Mouse (Mus musculus): Measurements from ENCODE around the gene Uimc1. TPM values are rescaled to one million over a fixed set of nuclear protein-coding genes. Genes with fewer than 3 reads are reported as not detected.
A peak's percentile ranks its signal among the peaks of the same experiment; 100 is the strongest.

The Uimc1 gene
- total and polyA plus RNA-seq, 2 experiments from 2014 or later, result 3.9 to 12.1 TPM

GRCm38 (mm10) chr13:55004646-55005045, 95.5 kb downstream of the Uimc1 start:
- ATAC-seq, result no peak
- H3K9me3 ChIP-seq (ENCODE audit: low read length), result no peaks in the 10 kb centered on the region
- H3K36me3 ChIP-seq (ENCODE audit: insufficient read depth, low read length), result peaks cover 11% of the 10 kb centered on the region; the same call in 1 of the 2 replicates
- no peak for DNase-seq (ENCODE audit: low spot score)
- no peak overlapping the region for H3K27ac ChIP-seq
- WGBS, result 61% methylated on average over 11 of the region's 11 CpGs
- H3K9ac ChIP-seq (replicated peaks; ENCODE audit: low read length), result no peak overlapping the region
- TF ChIP-seq CTCF (IDR thresholded peaks at IDR 0.05; ENCODE audit: low read depth), result peak; percentile 30; the same call in 1 of the 2 replicates
- no peak overlapping the region for H3K4me2 ChIP-seq (ENCODE audit: low read depth, low read length)
- H3K4me1 ChIP-seq (ENCODE audit: insufficient read depth, low read length), result peaks cover 14% of the 10 kb centered on the region; the same call in 1 of the 2 replicates
- H3K27me3 ChIP-seq (ENCODE audit: insufficient read depth, low read length), result no peaks in the 10 kb centered on the region
- H3K4me3 ChIP-seq (ENCODE audit: low read length), result no peak overlapping the region

GRCm38 (mm10) chr13:55002090-55002489, 98.0 kb downstream of the Uimc1 start:
- Histone ChIP-seq H3K4me2 (ENCODE audit: low read depth, low read length) (no peak overlapping the region), H3K27me3 (ENCODE audit: insufficient read depth, low read length) (no peaks in the 10 kb centered on the region), H3K9ac (replicated peaks; ENCODE audit: low read length) (no peak overlapping the region), H3K4me3 (ENCODE audit: low read length) (no peak overlapping the region), H3K27ac (no peak overlapping the region), H3K4me1 (ENCODE audit: insufficient read depth, low read length) (no peaks in the 10 kb centered on the region), H3K9me3 (ENCODE audit: low read length) (no peaks in the 10 kb centered on the region), H3K36me3 (ENCODE audit: insufficient read depth, low read length) (peaks cover 17% of the 10 kb centered on the region; the same call in 1 of the 2 replicates)
- ATAC-seq (no peak), DNase-seq (ENCODE audit: low spot score) (no peak)
- TF ChIP-seq CTCF (IDR thresholded peaks at IDR 0.05; ENCODE audit: low read depth), result no peak
- 87% methylated on average over 10 of the region's 10 CpGs for WGBS

- TF ChIP-seq CTCF (IDR thresholded peaks at IDR 0.05; ENCODE audit: low read depth), result no peak
- WGBS, result 76% methylated on average over 10 of the region's 10 CpGs
Measured at GRCm38 (mm10) chr13:55000433-55000832, 99.7 kb downstream of the Uimc1 start.

GRCm38 (mm10) chr13:54997568-54997967, 102.5 kb downstream of the Uimc1 start:
- Histone ChIP-seq H3K4me3 (ENCODE audit: low read length) (no peak overlapping the region), H3K9me3 (ENCODE audit: low read length) (no peaks in the 10 kb centered on the region), H3K27ac (no peak overlapping the region), H3K4me1 (ENCODE audit: insufficient read depth, low read length) (peaks cover 8% of the 10 kb centered on the region; the same call in 1 of the 2 replicates), H3K4me2 (ENCODE audit: low read depth, low read length) (no peak overlapping the region), H3K36me3 (ENCODE audit: insufficient read depth, low read length) (peaks cover 11% of the 10 kb centered on the region; the same call in 1 of the 2 replicates), H3K27me3 (ENCODE audit: insufficient read depth, low read length) (no peaks in the 10 kb centered on the region), H3K9ac (replicated peaks; ENCODE audit: low read length) (no peak overlapping the region)
- 78% methylated on average over 8 of the region's 8 CpGs for WGBS
- ATAC-seq, result no peak
- DNase-seq (ENCODE audit: low spot score), result no peak
- no peak for TF ChIP-seq CTCF (IDR thresholded peaks at IDR 0.05; ENCODE audit: low read depth)

More at GRCm38 (mm10) chr13:55000433-55000832, 99.7 kb downstream of the Uimc1 start:
- Histone ChIP-seq H3K4me1 (ENCODE audit: insufficient read depth, low read length) (no peaks in the 10 kb centered on the region), H3K9ac (replicated peaks; ENCODE audit: low read length) (no peak overlapping the region), H3K36me3 (ENCODE audit: insufficient read depth, low read length) (peaks cover 17% of the 10 kb centered on the region; the same call in 1 of the 2 replicates), H3K9me3 (ENCODE audit: low read length) (no peaks in the 10 kb centered on the region), H3K4me3 (ENCODE audit: low read length) (no peak overlapping the region), H3K27ac (no peak overlapping the region), H3K4me2 (ENCODE audit: low read depth, low read length) (no peak overlapping the region), H3K27me3 (ENCODE audit: insufficient read depth, low read length) (no peaks in the 10 kb centered on the region)
- ATAC-seq (no peak), DNase-seq (ENCODE audit: low spot score) (no peak)

GRCm38 (mm10) chr13:54995161-54995560, 104.9 kb downstream of the Uimc1 start:
- DNase-seq (ENCODE audit: low spot score) (no peak), ATAC-seq (no peak)
- Histone ChIP-seq H3K27me3 (ENCODE audit: insufficient read depth, low read length) (no peaks in the 10 kb centered on the region), H3K4me2 (ENCODE audit: low read depth, low read length) (no peak overlapping the region), H3K9me3 (ENCODE audit: low read length) (no peaks in the 10 kb centered on the region), H3K27ac (no peak overlapping the region), H3K4me1 (ENCODE audit: insufficient read depth, low read length) (peaks cover 8% of the 10 kb centered on the region; the same call in 1 of the 2 replicates), H3K9ac (replicated peaks; ENCODE audit: low read length) (no peak overlapping the region), H3K36me3 (ENCODE audit: insufficient read depth, low read length) (peaks cover 17% of the 10 kb centered on the region; the same call in 1 of the 2 replicates), H3K4me3 (ENCODE audit: low read length) (no peak overlapping the region)
- TF ChIP-seq CTCF (IDR thresholded peaks at IDR 0.05; ENCODE audit: low read depth), result no peak
- WGBS, result 39% methylated on average over 6 of the region's 6 CpGs

GRCm38 (mm10) chr13:54994576-54994975, 105.5 kb downstream of the Uimc1 start:
- DNase-seq (ENCODE audit: low spot score), result peak; percentile 54
- peak overlapping the region; percentile 26; the same call in 1 of the 2 replicates for H3K27ac ChIP-seq

GRCm38 (mm10) chr13:54992215-54992614, 107.9 kb downstream of the Uimc1 start:
- H3K36me3 ChIP-seq (ENCODE audit: insufficient read depth, low read length), result peaks cover 7% of the 10 kb centered on the region; the same call in 1 of the 2 replicates
- H3K4me3 ChIP-seq (ENCODE audit: low read length), result no peak overlapping the region
- no peak for ATAC-seq
- WGBS, result 54% methylated on average over 7 of the region's 7 CpGs
- no peaks in the 10 kb centered on the region for H3K9me3 ChIP-seq (ENCODE audit: low read length)
- H3K4me1 ChIP-seq (ENCODE audit: insufficient read depth, low read length), result peaks cover 15% of the 10 kb centered on the region; the same call in 1 of the 2 replicates
- H3K4me2 ChIP-seq (ENCODE audit: low read depth, low read length), result no peak overlapping the region
- DNase-seq (ENCODE audit: low spot score), result no peak
- H3K9ac ChIP-seq (replicated peaks; ENCODE audit: low read length), result no peak overlapping the region
- no peak for TF ChIP-seq CTCF (IDR thresholded peaks at IDR 0.05; ENCODE audit: low read depth)
- no peak overlapping the region for H3K27ac ChIP-seq
- no peaks in the 10 kb centered on the region for H3K27me3 ChIP-seq (ENCODE audit: insufficient read depth, low read length)

More at GRCm38 (mm10) chr13:54994576-54994975, 105.5 kb downstream of the Uimc1 start:
- Histone ChIP-seq H3K4me3 (ENCODE audit: low read length) (no peak overlapping the region), H3K4me1 (ENCODE audit: insufficient read depth, low read length) (peaks cover 8% of the 10 kb centered on the region; the same call in 1 of the 2 replicates), H3K9me3 (ENCODE audit: low read length) (no peaks in the 10 kb centered on the region), H3K4me2 (ENCODE audit: low read depth, low read length) (no peak overlapping the region), H3K9ac (replicated peaks; ENCODE audit: low read length) (no peak overlapping the region), H3K36me3 (ENCODE audit: insufficient read depth, low read length) (peaks cover 12% of the 10 kb centered on the region; the same call in 1 of the 2 replicates), H3K27me3 (ENCODE audit: insufficient read depth, low read length) (no peaks in the 10 kb centered on the region)
- ATAC-seq, result peak; percentile 46
- WGBS, result 19% methylated on average over 4 of the region's 4 CpGs
- no peak for TF ChIP-seq CTCF (IDR thresholded peaks at IDR 0.05; ENCODE audit: low read depth)
